Mouse (Mus musculus): ENCODE measurements at regions not wholly inside any gene's neighbourhood (a gene's known extent, or its start where the extent isn't known, plus 50 kb on each side); places are given as distances from the start of the nearest gene placed in this dataset.
"Not testable (repeated sequence)": the region's sequence is repeated elsewhere in the genome, so short reads cannot be mapped to it uniquely, and the experiment has no call there.

DNA sequence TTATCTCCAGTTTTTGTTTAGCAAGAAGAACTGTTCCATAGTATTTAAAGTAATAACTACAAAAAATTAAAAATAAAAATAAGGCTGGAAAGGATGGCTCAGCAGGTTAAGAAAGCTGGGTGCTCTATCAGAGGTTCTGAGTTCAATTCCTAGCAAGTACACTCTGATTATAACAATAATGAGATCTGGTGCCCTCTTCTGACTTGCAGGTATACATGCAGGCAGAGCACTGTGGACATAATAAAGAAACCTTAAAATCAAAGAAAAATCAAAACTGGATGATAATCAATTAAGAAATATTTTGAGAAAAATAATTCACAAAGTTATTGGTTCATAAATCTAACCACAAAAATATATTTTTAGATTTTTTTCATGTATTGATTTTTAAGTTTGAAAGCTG, 346.7 kb upstream of the Cdh8 start:
- DNase-seq (ENCODE audit: low spot score in 2 of 2): no peak

DNA sequence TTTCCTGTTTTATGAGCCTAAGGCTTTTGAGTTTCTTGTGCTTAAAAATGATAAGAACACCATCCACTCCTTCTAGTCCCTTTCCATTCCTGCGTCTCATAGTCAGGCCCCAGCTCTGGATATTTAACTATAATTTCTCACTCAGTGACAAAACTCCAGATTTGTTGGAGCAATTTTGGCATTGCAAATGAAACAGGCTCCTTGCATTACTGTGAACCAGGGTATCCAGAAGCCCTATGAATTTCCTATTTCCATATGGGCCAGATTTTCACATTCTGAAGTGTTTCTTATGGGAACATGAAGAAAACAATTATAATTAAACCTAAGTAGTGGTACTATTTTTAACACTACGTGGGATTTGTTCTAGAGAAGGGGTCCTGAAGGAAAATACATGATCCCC, 319.9 kb upstream of the Cdh8 start:
- DNase-seq (ENCODE audit: low spot score in 2 of 2): no peak

DNA sequence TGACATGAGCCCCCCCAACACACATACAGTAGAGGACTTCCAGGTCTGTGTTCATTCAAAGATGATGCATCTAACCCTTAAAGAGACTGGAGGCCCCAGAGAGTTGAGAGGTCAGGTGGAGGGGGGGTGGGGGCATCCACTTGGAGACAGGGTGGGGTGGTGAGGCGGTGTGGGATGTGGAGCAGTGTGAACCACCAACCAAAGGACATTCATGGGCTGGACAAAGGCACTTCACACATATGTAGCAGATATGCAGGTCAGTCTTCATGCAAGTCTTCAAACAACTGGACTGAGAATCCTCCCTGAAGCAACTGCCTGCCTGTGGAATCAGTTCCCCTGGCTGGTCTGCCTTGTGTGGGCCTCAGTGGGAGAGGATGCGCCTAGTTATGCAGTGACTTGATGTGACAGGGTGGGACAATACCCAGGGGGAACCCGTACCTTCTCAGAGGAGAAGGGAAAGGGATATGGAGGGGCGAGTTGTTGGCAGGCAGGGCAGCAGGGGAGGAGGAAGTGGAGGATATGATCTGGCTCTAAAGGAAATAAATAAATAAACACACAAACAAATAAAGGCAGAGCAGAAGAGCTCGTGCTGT, 308.5 kb upstream of the Cdh8 start:
- DNase-seq (ENCODE audit: low spot score in 2 of 2): no peak

DNA sequence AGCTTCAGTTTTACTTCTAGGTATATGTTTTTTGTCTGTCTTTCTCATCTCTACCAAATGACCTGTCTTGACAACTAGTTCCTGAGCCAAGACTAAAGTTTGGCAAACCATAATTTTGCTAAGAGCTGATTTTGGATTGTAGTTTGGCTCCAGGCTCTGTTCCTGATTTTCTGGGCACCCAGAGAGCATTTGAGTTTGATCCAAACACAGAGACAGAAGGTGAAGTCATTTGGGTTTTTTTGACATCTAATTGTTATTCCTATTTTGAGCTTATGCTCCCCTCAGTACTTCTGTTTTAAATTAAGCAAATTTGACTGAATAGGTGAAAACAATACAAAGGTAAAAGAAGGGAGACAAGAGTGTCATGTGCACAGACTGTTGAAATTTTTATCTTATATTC, 302.7 kb upstream of the Cdh8 start:
- no peak for DNase-seq (ENCODE audit: low spot score in 2 of 2)

DNA sequence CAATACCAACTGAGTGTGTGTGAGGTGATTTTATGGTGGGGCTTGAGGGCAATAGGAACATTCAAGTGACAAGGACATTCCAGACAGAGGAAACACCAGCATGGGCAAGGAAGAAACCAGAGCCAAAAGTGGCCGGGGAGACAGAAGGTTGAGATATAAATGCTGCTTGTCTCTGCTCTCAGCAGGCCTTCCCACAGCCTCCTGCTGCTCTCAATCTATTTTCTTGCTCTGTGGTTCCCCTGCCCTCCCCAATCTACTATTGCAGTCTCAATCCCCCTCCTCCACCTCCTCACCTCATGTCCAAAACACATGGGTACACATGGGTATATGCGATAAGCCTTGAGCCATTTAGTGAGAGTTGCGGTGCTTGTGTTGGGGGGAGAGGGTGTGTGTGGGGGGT, 265.4 kb upstream of the Cdh8 start:
- DNase-seq (ENCODE audit: low spot score in 2 of 2): peak in 1 of 2 experiments; percentile 13

DNA sequence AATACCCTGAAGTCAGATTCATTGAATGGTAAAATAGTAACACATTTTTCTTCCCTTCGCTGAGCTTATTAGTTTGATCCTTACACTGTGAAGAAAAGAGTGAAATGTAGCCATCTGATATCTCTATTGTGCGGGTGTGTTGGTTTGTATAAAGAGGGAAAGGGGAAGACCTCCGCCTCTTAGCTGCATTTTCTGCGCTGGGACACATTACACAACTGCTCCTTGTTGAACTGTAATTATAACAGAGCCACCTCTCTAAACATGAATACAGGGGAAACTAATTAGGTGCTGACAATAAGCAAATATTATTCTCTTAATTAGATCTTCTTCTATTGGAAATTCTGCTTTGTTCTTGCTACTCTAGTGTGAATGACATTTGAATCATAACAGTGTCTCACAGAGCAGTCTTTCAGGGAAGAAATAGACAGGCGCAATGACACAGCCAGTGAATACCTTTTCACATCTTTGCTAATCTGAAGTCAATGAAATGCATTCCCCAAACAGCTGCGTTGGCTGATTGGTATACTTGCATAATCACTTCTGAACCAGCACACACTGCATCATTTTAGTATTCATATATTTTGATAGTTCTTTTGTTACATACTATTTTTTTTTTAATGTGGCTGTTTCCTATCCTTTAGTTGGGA, 263.1 kb upstream of the Cdh8 start:
- DNase-seq (ENCODE audit: low spot score in 2 of 2): not testable (repeated sequence)

DNA sequence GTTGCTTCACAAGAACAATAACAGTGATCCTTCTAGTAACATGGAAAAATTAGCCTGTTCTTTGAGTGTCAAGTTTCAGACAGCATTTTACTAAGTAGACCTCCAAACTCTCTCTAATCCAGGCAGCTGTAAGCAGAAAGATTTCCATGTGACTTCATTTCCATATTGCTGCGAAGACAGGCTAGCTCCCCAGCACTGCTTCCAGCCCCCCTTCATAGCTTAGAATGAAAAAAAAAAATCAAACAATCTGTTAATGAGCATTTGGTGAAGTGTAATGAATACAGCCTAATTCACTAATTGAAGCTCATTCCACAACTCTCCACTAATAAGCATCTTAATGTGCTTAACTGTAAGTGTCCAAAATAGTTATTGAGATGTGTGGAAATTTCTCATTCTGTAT, 251.4 kb upstream of the Cdh8 start:
- DNase-seq (ENCODE audit: low spot score in 2 of 2): not testable (repeated sequence)

DNA sequence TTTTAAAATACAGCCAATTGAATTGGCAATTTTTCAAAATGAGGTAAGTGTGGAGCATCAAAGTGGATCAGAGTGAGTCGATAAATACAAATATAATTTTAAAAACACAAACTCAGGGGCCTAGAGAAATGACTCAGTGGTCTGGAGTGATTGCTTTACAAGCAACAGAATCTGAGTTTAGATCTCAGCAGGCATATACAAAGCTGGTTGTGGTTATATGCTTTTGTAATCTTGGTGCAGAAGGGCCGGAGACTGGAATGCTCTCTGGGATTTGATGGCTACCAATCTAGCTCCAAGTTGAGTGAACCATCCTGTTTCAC, 235.0 kb upstream of the Cdh8 start:
- no peak for DNase-seq (ENCODE audit: low spot score in 2 of 2)

DNA sequence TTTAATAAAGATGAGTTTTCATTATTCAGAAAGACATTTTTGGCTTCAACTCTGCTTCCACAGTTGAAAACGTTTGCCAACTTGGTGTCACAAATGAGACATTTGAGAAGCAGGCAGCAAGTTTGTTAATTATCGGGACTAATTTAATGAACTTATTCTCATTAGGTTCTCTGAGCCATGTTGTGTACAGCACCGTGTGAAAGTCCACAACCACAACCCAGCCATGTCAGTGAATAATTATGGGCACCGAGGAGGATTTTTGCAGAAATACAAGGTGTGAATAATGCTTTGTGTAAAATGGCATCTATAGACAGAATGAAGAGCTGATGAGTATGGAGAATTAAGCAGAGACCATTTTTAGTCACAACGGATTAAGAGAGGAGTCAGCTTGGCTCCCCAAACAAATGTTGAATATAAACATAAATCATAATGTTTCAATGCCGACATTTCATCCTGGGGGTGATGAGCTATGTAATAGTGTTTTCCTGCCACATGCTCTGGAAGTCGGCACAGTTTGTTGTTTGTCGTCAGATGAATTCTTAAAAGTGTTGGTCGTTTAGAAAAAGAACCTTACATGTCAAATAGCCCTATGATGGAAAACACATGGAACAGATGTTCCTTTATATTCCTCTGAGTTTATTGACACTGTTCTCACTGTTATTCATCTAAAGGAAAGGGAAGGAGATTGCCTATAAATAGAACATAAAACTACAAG, 234.5 kb upstream of the Cdh8 start:
- DNase-seq (ENCODE audit: low spot score in 2 of 2): no peak

DNA sequence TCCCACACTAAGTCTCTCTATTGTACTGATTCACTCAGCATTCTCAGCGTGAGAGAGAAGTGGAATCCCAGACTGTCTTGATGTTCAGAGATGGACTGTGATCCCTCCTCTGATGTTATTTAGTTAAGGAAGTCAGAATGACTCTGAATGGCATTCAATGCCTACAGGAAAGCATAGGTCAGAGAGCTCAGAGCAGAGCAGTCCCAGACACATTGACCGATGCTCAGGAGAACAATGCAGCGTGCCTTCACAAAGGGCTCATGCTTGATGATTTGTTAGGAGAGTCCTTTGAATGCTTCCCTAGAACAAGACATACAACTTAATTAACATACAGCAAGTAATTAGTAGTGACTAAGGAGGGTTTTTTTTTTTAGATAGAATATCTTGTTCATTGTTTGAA, 224.3 kb upstream of the Cdh8 start:
- DNase-seq (ENCODE audit: low spot score in 2 of 2): no peak

DNA sequence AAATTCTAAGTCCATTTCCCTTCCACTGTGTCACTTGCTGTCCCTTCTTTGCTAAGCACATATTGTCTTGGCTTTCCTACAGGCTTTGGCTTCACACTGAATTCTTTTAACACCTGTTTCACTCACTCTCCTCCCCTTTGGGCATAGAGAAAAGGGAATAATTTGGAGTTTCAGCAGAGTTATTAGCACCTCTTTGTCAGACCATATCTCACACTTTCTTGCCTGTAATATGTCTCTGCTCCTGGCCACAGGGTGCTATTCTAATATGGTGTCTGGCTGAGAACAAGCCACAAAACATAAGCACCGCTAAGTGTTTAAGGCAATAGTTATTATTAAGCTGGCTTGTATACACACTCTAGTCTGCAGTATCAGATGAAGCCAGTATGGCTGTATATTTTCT, 214.7 kb upstream of the Cdh8 start:
- not testable (repeated sequence) for DNase-seq (ENCODE audit: low spot score in 2 of 2)

DNA sequence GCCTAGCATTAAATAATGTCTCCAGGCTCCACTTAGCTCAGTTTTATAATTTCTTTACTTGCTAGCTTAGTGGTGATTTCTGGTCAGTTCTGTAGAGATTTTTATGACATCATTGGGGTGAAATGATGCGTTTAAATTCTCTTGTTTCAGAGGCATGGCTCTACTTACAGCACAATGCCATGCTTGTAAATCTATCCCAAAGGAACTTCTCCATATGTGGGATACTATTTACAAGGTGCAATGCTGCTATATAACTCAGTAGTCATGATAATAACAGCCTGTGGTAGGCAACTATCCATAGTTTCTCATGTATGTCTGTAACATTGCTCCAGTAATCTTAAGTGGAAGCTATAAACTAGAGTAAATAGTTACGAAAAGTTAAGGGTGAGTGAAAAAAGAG, 205.4 kb upstream of the Cdh8 start:
- no peak for DNase-seq (ENCODE audit: low spot score in 2 of 2)

DNA sequence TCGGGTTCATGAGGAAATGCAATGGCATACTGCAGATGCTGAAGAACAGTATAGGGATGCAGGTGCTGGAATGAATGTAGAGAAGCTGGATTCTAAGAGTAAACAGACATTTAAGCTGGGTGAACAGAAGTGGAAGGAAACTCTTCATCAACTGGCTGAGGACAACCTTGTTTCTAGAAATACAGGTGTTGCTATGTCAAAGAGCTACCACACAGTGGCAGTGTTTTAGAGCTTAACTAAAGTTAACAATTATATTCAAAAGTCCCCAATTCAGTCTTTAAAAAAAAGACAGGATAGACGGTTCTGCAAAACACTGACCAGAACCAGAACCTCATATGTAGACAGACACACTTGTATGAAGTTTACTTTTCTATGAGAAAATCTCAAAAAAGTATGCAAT, 188.1 kb upstream of the Cdh8 start:
- DNase-seq (ENCODE audit: low spot score in 2 of 2): not testable (repeated sequence)

DNA sequence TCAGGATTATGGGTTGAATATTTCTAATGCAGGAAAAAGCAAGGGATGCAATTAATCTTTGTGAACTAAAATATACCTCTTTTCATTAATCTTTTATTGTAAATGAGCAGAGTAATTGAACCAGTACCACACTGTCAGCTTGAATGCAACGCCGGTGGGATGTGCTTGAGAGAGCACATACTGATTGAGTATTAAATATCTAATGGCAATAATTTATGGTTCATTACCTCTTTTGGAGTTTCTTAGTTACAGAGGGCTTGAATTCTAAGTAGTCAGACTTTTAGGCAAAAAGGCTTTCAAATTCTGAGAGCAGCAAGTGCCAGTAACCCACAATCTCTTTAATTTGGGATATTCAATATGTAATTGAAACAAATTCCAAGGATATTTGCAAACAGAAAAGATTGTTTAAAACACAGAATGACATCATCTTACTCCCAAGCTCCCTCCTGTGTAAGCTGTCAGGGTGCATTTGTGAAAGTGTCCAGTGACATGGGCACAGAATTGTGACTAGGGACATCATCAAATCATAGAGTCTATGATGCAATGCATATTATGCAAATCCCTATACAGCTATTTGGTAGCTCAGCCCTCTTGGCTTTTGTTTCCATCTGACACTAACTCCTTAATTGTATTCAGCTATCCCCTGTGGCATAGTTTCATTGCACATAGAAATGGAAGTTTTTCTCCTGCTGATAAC, 175.2 kb upstream of the Cdh8 start:
- no peak for DNase-seq (ENCODE audit: low spot score in 2 of 2)

DNA sequence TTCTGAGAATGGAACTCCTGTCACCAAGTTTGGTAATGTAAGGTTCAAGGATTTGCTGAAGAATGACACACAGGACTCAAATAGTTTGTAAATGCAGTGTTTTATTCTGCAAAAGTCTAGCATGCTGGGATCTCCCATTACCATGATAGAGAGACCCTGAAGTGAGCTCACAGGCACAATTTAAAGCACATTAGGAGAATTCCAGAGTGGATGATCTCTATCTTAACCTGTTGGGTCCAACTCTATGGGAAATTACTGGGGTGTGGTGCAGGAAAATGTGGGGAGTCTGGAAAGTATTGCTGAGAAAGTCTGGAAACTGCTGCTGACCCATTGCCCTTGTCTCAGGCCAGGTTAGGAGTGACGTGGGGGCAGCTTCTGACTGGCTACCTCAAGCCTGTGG, 127.8 kb upstream of the Cdh8 start:
- DNase-seq (ENCODE audit: low spot score in 2 of 2): no peak

DNA sequence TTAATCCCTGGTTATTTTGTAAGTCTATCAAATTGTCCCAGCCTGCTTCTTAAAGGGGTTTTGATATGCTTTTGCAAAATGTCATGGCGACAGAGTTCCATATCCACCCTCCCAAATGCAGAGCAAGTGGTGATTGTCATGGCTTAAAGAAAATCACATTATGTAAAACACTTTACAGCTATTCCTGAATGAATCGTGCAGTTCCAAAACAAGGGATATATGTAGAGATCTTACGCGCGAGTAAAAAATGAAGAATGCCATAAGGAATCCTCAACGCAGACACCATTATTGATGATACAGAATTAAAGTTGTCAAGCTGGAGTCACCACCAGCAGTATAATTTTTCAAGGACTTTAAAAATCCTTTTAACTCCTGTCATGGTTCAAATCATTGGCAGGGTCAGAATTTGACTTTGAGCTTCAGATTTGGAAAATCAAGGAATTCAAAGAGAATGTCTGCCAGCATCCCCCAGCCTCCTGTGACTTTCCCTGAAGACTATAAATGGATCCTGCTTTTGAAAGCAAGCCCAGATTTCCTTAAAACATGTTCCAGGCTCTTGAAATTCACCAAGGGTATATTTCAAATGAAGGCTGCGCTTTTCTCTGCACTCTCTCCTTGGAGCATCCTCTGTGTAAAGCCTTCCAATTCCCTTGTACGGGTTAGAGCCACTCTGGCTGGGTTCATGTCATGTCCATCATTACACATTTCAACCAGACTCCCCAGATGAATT, 116.6 kb upstream of the Cdh8 start:
- peak in 1 of 2 experiments; percentile 2 for DNase-seq (ENCODE audit: low spot score in 2 of 2)

DNA sequence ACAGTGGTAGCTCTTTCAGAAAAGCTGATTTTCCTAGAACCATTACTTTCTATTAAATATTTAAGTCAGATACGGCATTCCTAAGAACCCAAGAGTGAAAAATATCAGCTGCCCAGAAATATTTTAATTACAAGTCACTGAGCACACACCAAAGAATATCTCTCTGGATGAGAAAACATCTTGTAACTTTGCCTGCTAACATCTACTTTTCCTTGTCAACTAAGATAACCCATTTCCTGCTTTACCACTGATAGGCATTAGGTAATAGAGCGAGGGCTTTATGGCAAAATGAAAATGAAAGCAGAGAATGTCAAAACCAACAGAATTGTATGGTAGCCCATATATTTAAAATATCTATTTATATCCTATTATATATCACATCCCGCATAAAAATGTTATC, 85.8 kb upstream of the Cdh8 start:
- DNase-seq (ENCODE audit: low spot score in 2 of 2): no peak

Data from layer of hippocampus, adult 8-10 months (tissue).